Mouse (Mus musculus): ENCODE data around the gene Oaf. TPM values are rescaled to one million over a fixed set of nuclear protein-coding genes. Genes with fewer than 3 reads are reported as not detected.
A peak's percentile ranks its signal among the peaks of the same experiment; 100 is the strongest.

The Oaf gene
- polyA plus RNA-seq, 1 experiment from 2014 or later: 7.0 TPM

GRCm38 (mm10) chr9:43225481-43225880 lies 14.2 kb downstream of the Oaf start:
- Histone ChIP-seq H3K4me2 (ENCODE audit: low read length) (no peak overlapping the region), H3K4me1 (ENCODE audit: control insufficient read depth, insufficient read depth, low read length) (no peaks in the 10 kb centered on the region), H3K36me3 (ENCODE audit: control insufficient read depth, insufficient read depth, low read length) (no peaks in the 10 kb centered on the region), H3K27me3 (replicated peaks; ENCODE audit: control insufficient read depth, insufficient read depth, low read length) (no peaks in the 10 kb centered on the region), H3K27ac (ENCODE audit: low read depth, low read length) (no peak overlapping the region), H3K9me3 (replicated peaks; ENCODE audit: control insufficient read depth, low read length) (no peaks in the 10 kb centered on the region), H3K9ac (ENCODE audit: low read length) (no peak overlapping the region), H3K4me3 (ENCODE audit: low read depth, low read length) (no peak overlapping the region)
- 34% methylated on average over 2 of the region's 2 CpGs for WGBS
- ATAC-seq: no peak
- no peak for DNase-seq (ENCODE audit: low spot score)

- Histone ChIP-seq H3K27me3 (replicated peaks; ENCODE audit: control insufficient read depth, insufficient read depth, low read length) (no peaks in the 10 kb centered on the region), H3K27ac (ENCODE audit: low read depth, low read length) (no peak overlapping the region), H3K4me2 (ENCODE audit: low read length) (no peak overlapping the region), H3K9me3 (replicated peaks; ENCODE audit: control insufficient read depth, low read length) (no peaks in the 10 kb centered on the region), H3K36me3 (ENCODE audit: control insufficient read depth, insufficient read depth, low read length) (no peaks in the 10 kb centered on the region), H3K4me1 (ENCODE audit: control insufficient read depth, insufficient read depth, low read length) (no peaks in the 10 kb centered on the region), H3K9ac (ENCODE audit: low read length) (no peak overlapping the region), H3K4me3 (ENCODE audit: low read depth, low read length) (no peak overlapping the region)
- 56% methylated on average over 11 of the region's 11 CpGs for WGBS
- no peak for ATAC-seq
- no peak for DNase-seq (ENCODE audit: low spot score)
Measured at GRCm38 (mm10) chr9:43224771-43225355, 14.8 kb downstream of the Oaf start.

- no peak overlapping the region for H3K4me3 ChIP-seq (ENCODE audit: low read depth, low read length)
- no peaks in the 10 kb centered on the region for H3K36me3 ChIP-seq (ENCODE audit: control insufficient read depth, insufficient read depth, low read length)
- no peak overlapping the region for H3K9ac ChIP-seq (ENCODE audit: low read length)
- H3K9me3 ChIP-seq (replicated peaks; ENCODE audit: control insufficient read depth, low read length): no peaks in the 10 kb centered on the region
- no peaks in the 10 kb centered on the region for H3K27me3 ChIP-seq (replicated peaks; ENCODE audit: control insufficient read depth, insufficient read depth, low read length)
- H3K27ac ChIP-seq (ENCODE audit: low read depth, low read length): no peak overlapping the region
- 41% methylated on average over 8 of the region's 8 CpGs for WGBS
- DNase-seq (ENCODE audit: low spot score) (peak; percentile 27), ATAC-seq (no peak)
- no peaks in the 10 kb centered on the region for H3K4me1 ChIP-seq (ENCODE audit: control insufficient read depth, insufficient read depth, low read length)
- no peak overlapping the region for H3K4me2 ChIP-seq (ENCODE audit: low read length)
Measured at GRCm38 (mm10) chr9:43222429-43222715, 17.3 kb downstream of the Oaf start.

- Histone ChIP-seq H3K4me1 (ENCODE audit: control insufficient read depth, insufficient read depth, low read length) (no peaks in the 10 kb centered on the region), H3K27ac (ENCODE audit: low read depth, low read length) (no peak overlapping the region), H3K9me3 (replicated peaks; ENCODE audit: control insufficient read depth, low read length) (no peaks in the 10 kb centered on the region), H3K4me3 (ENCODE audit: low read depth, low read length) (no peak overlapping the region), H3K9ac (ENCODE audit: low read length) (no peak overlapping the region), H3K4me2 (ENCODE audit: low read length) (no peak overlapping the region), H3K27me3 (replicated peaks; ENCODE audit: control insufficient read depth, insufficient read depth, low read length) (no peaks in the 10 kb centered on the region), H3K36me3 (ENCODE audit: control insufficient read depth, insufficient read depth, low read length) (no peaks in the 10 kb centered on the region)
- ATAC-seq (peak; percentile 68), DNase-seq (ENCODE audit: low spot score) (peak; percentile 92)
- WGBS: 33% methylated on average over 18 of the region's 18 CpGs
Measured at GRCm38 (mm10) chr9:43221643-43222428, 17.9 kb downstream of the Oaf start.

GRCm38 (mm10) chr9:43210771-43211450 lies 28.8 kb downstream of the Oaf start:
- H3K9ac ChIP-seq (ENCODE audit: low read length): no peak overlapping the region
- no peak overlapping the region for H3K4me3 ChIP-seq (ENCODE audit: low read depth, low read length)
- ATAC-seq: no peak

GRCm38 (mm10) chr9:43210190-43210682 lies 29.5 kb downstream of the Oaf start, which contains the start of gene Pou2f3:
Pou2f3 (minus strand) TSS chr9:43210369.
- Histone ChIP-seq H3K27ac (ENCODE audit: low read depth, low read length) (no peak within 1 kb of the TSS), H3K36me3 (ENCODE audit: control insufficient read depth, insufficient read depth, low read length) (no peaks in the 10 kb centered on the region), H3K4me3 (ENCODE audit: low read depth, low read length) (no peak within 1 kb of the TSS), H3K9ac (ENCODE audit: low read length) (peak within 1 kb of the TSS; percentile 26; the same call in 1 of the 2 replicates), H3K4me1 (ENCODE audit: control insufficient read depth, insufficient read depth, low read length) (peaks cover 14% of the 10 kb centered on the region), H3K4me2 (ENCODE audit: low read length) (no peak within 1 kb of the TSS), H3K27me3 (replicated peaks; ENCODE audit: control insufficient read depth, insufficient read depth, low read length) (peaks cover 14% of the 10 kb centered on the region), H3K9me3 (replicated peaks; ENCODE audit: control insufficient read depth, low read length) (no peaks in the 10 kb centered on the region)
- WGBS: 6% methylated on average over 13 of the region's 13 CpGs
- ATAC-seq (no peak), DNase-seq (ENCODE audit: low spot score) (peak; percentile 22)

More at GRCm38 (mm10) chr9:43210771-43211450, 28.8 kb downstream of the Oaf start:
- peak; percentile 76 for DNase-seq (ENCODE audit: low spot score)
- no peak overlapping the region for H3K4me2 ChIP-seq (ENCODE audit: low read length)
- H3K36me3 ChIP-seq (ENCODE audit: control insufficient read depth, insufficient read depth, low read length): no peaks in the 10 kb centered on the region
- no peak overlapping the region for H3K27ac ChIP-seq (ENCODE audit: low read depth, low read length)
- no peaks in the 10 kb centered on the region for H3K9me3 ChIP-seq (replicated peaks; ENCODE audit: control insufficient read depth, low read length)
- WGBS: 35% methylated on average over 11 of the region's 11 CpGs
- H3K27me3 ChIP-seq (replicated peaks; ENCODE audit: control insufficient read depth, insufficient read depth, low read length): peaks cover 7% of the 10 kb centered on the region
- peaks cover 8% of the 10 kb centered on the region for H3K4me1 ChIP-seq (ENCODE audit: control insufficient read depth, insufficient read depth, low read length)

GRCm38 (mm10) chr9:43206022-43206390 lies 33.7 kb downstream of the Oaf start:
- Histone ChIP-seq H3K36me3 (ENCODE audit: control insufficient read depth, insufficient read depth, low read length) (no peaks in the 10 kb centered on the region), H3K4me2 (ENCODE audit: low read length) (peak overlapping the region; percentile 47), H3K4me3 (ENCODE audit: low read depth, low read length) (peak overlapping the region; percentile 19), H3K9me3 (replicated peaks; ENCODE audit: control insufficient read depth, low read length) (no peaks in the 10 kb centered on the region), H3K4me1 (ENCODE audit: control insufficient read depth, insufficient read depth, low read length) (peaks cover 15% of the 10 kb centered on the region), H3K9ac (ENCODE audit: low read length) (0 out of 2 replicates have a peak overlapping the region, but pooled peaks have one; percentile 21), H3K27ac (ENCODE audit: low read depth, low read length) (no peak overlapping the region), H3K27me3 (replicated peaks; ENCODE audit: control insufficient read depth, insufficient read depth, low read length) (peaks cover 30% of the 10 kb centered on the region)
- WGBS: 8% methylated on average over 15 of the region's 15 CpGs
- ATAC-seq: no peak
- no peak for DNase-seq (ENCODE audit: low spot score)

- Histone ChIP-seq H3K27ac (ENCODE audit: low read depth, low read length) (no peak overlapping the region), H3K27me3 (replicated peaks; ENCODE audit: control insufficient read depth, insufficient read depth, low read length) (peaks cover 30% of the 10 kb centered on the region), H3K4me2 (ENCODE audit: low read length) (peak overlapping the region; percentile 47), H3K9ac (ENCODE audit: low read length) (0 out of 2 replicates have a peak overlapping the region, but pooled peaks have one; percentile 21), H3K9me3 (replicated peaks; ENCODE audit: control insufficient read depth, low read length) (no peaks in the 10 kb centered on the region), H3K4me1 (ENCODE audit: control insufficient read depth, insufficient read depth, low read length) (peaks cover 13% of the 10 kb centered on the region), H3K36me3 (ENCODE audit: control insufficient read depth, insufficient read depth, low read length) (no peaks in the 10 kb centered on the region), H3K4me3 (ENCODE audit: low read depth, low read length) (peak overlapping the region; percentile 19)
- DNase-seq (ENCODE audit: low spot score) (no peak), ATAC-seq (no peak)
- 3% methylated on average over 37 of the region's 41 CpGs for WGBS
Measured at GRCm38 (mm10) chr9:43205343-43206021, 34.2 kb downstream of the Oaf start.

Data from forebrain, embryonic 14.5 days (tissue).